In genomic region chr13:109211941-109212487, GRCm38 (mm10) we compare ENCODE assay signal across 9 mouse cellular contexts.
DNase-seq lines count a peak whose midpoint lies in the region; ATAC-seq and TF ChIP-seq lines count a peak whose summit lies in the region.
"Had no signal": no experiment of that assay in that cellular context is flagged by ENCODE, and none has a peak within 500 bp of the region (broad histone marks: within the 10 kb centered on the region; RNA-seq: fewer than 3 reads in every experiment).

No protein-coding gene starts in this region.

- no peak for TF ChIP-seq CTCF in heart, adult 2 months (IDR thresholded peaks at IDR 0.05)
- no peak for TF ChIP-seq CTCF in lung, postnatal 0 days (IDR thresholded peaks at IDR 0.05)

- peak in 1 of 2 experiments; percentile 9 for DNase-seq in heart, adult 2 months
- DNase-seq in heart, postnatal 36 days = no peak
- DNase-seq in lung, postnatal 0 days (ENCODE audit: low spot score) = peak; percentile 25
- no peak for DNase-seq in lung, postnatal 10 days
- no peak for DNase-seq in layer of hippocampus, adult 11-12 months (ENCODE audit: low spot score)
- DNase-seq in adrenal gland, postnatal 10 days = no peak

- H3K36me3 ChIP-seq in heart, adult 2 months (ENCODE audit: control insufficient read depth, insufficient read depth, low read length) = no peaks in the 10 kb centered on the region
- H3K36me3 ChIP-seq in lung, postnatal 0 days (ENCODE audit: insufficient read depth, low read length) = no peaks in the 10 kb centered on the region
- H3K36me3 ChIP-seq in intestine, embryonic 15.5 days = no peaks in the 10 kb centered on the region
- H3K36me3 ChIP-seq in neural tube, embryonic 15.5 days = no peaks in the 10 kb centered on the region
- H3K36me3 ChIP-seq: G1E had no signal

- peak overlapping the region; percentile 56 for H3K4me2 ChIP-seq in lung, postnatal 0 days (replicated peaks; ENCODE audit: low read depth, low read length)
- H3K4me2 ChIP-seq in intestine, embryonic 15.5 days (replicated peaks) = peak overlapping the region; percentile 53
- H3K4me2 ChIP-seq in neural tube, embryonic 15.5 days = peak overlapping the region; percentile 28

- no peaks in the 10 kb centered on the region for H3K27me3 ChIP-seq in heart, adult 2 months (ENCODE audit: control insufficient read depth, insufficient read depth, low read length)
- H3K27me3 ChIP-seq in lung, postnatal 0 days (replicated peaks; ENCODE audit: insufficient read depth, low read length) = no peaks in the 10 kb centered on the region
- H3K27me3 ChIP-seq in intestine, embryonic 15.5 days (replicated peaks) = no peaks in the 10 kb centered on the region
- 0 out of 2 replicates have a peak, but pooled peaks cover 7% of the 10 kb centered on the region for H3K27me3 ChIP-seq in neural tube, embryonic 15.5 days (replicated peaks)

- no peaks in the 10 kb centered on the region for H3K9me3 ChIP-seq in lung, postnatal 0 days (ENCODE audit: low read length)
- H3K9me3 ChIP-seq in intestine, embryonic 15.5 days = no peaks in the 10 kb centered on the region
- no peaks in the 10 kb centered on the region for H3K9me3 ChIP-seq in neural tube, embryonic 15.5 days (replicated peaks)
- H3K9me3 ChIP-seq: G1E had no signal

- no peak for TF ChIP-seq POLR2A in heart, adult 2 months (IDR thresholded peaks at IDR 0.05; ENCODE audit: insufficient read depth, low read depth, low read length)

- ATAC-seq in lung, postnatal 0 days = no peak; the same call in 1 of the 2 replicates
- ATAC-seq in intestine, embryonic 15.5 days = no peak
- ATAC-seq in neural tube, embryonic 15.5 days (ENCODE audit: low FRiP score) = no peak

- 16% methylated on average over 16 of the region's 16 CpGs for WGBS in heart, adult 2 months
- 22% methylated on average over 16 of the region's 16 CpGs for WGBS in lung, postnatal 0 days
- 42% methylated on average over 16 of the region's 16 CpGs for WGBS in intestine, embryonic 15.5 days
- WGBS in neural tube, embryonic 15.5 days = 59% methylated on average over 16 of the region's 16 CpGs

- intact Hi-C loops in heart, adult 2 months (cut with DNase I) = loop anchor here (2.0 to 10.0 kb wide), 5 partner anchors 489 to 1047 kb away; no protein-coding TSS in a partner anchor
- intact Hi-C loops in heart, postnatal 36 days (cut with DNase I) = loop anchor here (1.0 to 10.0 kb wide), 5 partner anchors 331 to 1021 kb away; no protein-coding TSS in a partner anchor

- TF ChIP-seq EP300 in heart, adult 2 months (IDR thresholded peaks at IDR 0.05; ENCODE audit: insufficient read depth, low read depth, low read length) = no peak
- no peak for TF ChIP-seq EP300 in lung, postnatal 0 days (IDR thresholded peaks at IDR 0.05)

- H3K4me1 ChIP-seq in heart, adult 2 months (ENCODE audit: control insufficient read depth, insufficient read depth, low read length) = peaks cover 7% of the 10 kb centered on the region
- H3K4me1 ChIP-seq in lung, postnatal 0 days (ENCODE audit: insufficient read depth, low read depth, low read length) = no peaks in the 10 kb centered on the region
- 0 out of 2 replicates have a peak, but pooled peaks cover 6% of the 10 kb centered on the region for H3K4me1 ChIP-seq in intestine, embryonic 15.5 days (replicated peaks)
- H3K4me1 ChIP-seq in neural tube, embryonic 15.5 days = no peaks in the 10 kb centered on the region

- H3K27ac ChIP-seq in heart, adult 2 months = no peak overlapping the region
- H3K27ac ChIP-seq in lung, postnatal 0 days (ENCODE audit: low read length) = peak overlapping the region; percentile 1; the same call in 1 of the 2 replicates
- H3K27ac ChIP-seq in intestine, embryonic 15.5 days = no peak overlapping the region
- no peak overlapping the region for H3K27ac ChIP-seq in neural tube, embryonic 15.5 days (replicated peaks)

- H3K4me3 ChIP-seq in heart, adult 2 months = peak overlapping the region; percentile 31
- peak overlapping the region; percentile 34 for H3K4me3 ChIP-seq in lung, postnatal 0 days (ENCODE audit: low read depth, low read length)
- peak overlapping the region; percentile 22 for H3K4me3 ChIP-seq in intestine, embryonic 15.5 days (replicated peaks)
- 0 out of 2 replicates have a peak overlapping the region, but pooled peaks have one; percentile 13 for H3K4me3 ChIP-seq in neural tube, embryonic 15.5 days (replicated peaks)

- peak overlapping the region; percentile 9 for H3K9ac ChIP-seq in heart, adult 2 months (ENCODE audit: low read depth, low read length)
- H3K9ac ChIP-seq in lung, postnatal 0 days (replicated peaks; ENCODE audit: low read depth) = no peak overlapping the region; the same call in 1 of the 2 replicates
- H3K9ac ChIP-seq in intestine, embryonic 15.5 days = no peak overlapping the region
- no peak overlapping the region for H3K9ac ChIP-seq in neural tube, embryonic 15.5 days (replicated peaks)

- no peaks in the 10 kb centered on the region for H3K79me2 ChIP-seq in heart, adult 2 months (replicated peaks; ENCODE audit: control insufficient read depth, insufficient read depth, low read length)
